Mouse (Mus musculus): ENCODE measurements around the gene Spaca7. TPM values are rescaled to one million over a fixed set of nuclear protein-coding genes. Genes with fewer than 3 reads are reported as not detected.
A peak's percentile ranks its signal among the peaks of the same experiment; 100 is the strongest.
"Not testable (repeated sequence)": the region's sequence is repeated elsewhere in the genome, so short reads cannot be mapped to it uniquely, and the experiment has no call there.

Spaca7 gene
- polyA plus RNA-seq, 1 experiment, result not detected

DNA sequence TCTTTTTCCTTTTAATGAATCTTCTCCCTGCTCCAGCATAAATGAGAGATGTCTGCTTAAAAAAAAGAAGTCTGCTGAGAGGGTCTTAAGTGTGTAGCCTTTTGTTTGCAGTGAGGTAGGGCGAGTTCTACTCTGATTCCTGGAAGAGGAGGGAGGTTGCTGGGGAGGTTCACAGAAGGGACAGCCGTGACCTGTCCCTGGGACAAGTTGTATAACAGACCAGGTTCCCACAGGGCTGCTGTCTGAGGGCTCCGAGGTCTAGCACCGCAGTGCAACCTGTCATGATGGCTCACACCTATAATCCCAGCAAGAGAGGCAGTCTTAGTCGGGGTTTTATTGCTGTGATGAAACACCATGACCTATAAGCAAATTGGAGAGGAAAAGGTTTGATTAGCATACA lies 24.1 kb upstream of the Spaca7 start:
- TF ChIP-seq POLR2A (IDR thresholded peaks at IDR 0.05; ENCODE audit: insufficient read depth, low read depth, low read length), result no peak
- TF ChIP-seq CTCF (IDR thresholded peaks at IDR 0.05; ENCODE audit: insufficient read depth, low read depth, low read length), result no peak
- no peak overlapping the region for H3K4me3 ChIP-seq (ENCODE audit: insufficient read depth, low read depth, low read length)
- H3K4me1 ChIP-seq (ENCODE audit: control insufficient read depth, insufficient read depth, low read length), result 0 out of 2 replicates have a peak, but pooled peaks cover 3% of the 10 kb centered on the region
- H3K27ac ChIP-seq (ENCODE audit: insufficient read depth, low read depth, low read length), result no peak overlapping the region
- WGBS, result 56% methylated on average over 5 of the region's 5 CpGs

DNA sequence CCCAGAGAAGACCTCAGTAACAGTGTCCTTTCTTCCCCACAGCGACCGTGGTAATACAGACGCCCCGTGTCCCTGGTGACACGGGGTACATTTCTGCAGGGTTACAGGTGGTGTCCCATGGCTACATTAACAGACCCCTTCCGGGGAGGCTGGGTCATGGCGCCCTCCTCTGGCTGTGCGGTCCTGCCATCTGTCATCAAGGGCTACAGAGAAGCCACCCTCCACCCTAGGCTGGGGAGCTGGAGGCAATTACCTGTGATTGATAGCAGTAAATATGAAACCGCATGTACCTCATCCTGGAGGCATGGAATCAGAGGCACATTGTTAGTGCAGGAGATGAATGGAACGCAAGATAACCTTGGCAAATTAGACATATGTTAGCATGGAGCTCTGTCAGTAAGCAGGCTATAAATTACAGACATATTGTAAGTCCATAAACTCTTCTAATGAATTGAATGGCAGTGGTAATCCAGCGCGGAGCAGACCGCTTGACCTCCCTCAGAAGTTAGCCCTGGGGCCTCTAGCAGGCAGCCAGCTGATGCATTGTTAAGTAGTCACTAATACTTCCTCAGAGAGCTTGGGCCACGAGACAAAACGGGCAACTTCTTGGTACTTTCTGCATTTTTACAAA lies 17.2 kb upstream of the Spaca7 start:
- no peaks in the 10 kb centered on the region for H3K4me1 ChIP-seq (ENCODE audit: control insufficient read depth, insufficient read depth, low read length)
- no peak overlapping the region for H3K27ac ChIP-seq (ENCODE audit: insufficient read depth, low read depth, low read length)
- 64% methylated on average over 15 of the region's 15 CpGs for WGBS
- TF ChIP-seq CTCF (IDR thresholded peaks at IDR 0.05; ENCODE audit: insufficient read depth, low read depth, low read length) (no peak), POLR2A (IDR thresholded peaks at IDR 0.05; ENCODE audit: insufficient read depth, low read depth, low read length) (no peak)
- H3K4me3 ChIP-seq (ENCODE audit: insufficient read depth, low read depth, low read length), result no peak overlapping the region

DNA sequence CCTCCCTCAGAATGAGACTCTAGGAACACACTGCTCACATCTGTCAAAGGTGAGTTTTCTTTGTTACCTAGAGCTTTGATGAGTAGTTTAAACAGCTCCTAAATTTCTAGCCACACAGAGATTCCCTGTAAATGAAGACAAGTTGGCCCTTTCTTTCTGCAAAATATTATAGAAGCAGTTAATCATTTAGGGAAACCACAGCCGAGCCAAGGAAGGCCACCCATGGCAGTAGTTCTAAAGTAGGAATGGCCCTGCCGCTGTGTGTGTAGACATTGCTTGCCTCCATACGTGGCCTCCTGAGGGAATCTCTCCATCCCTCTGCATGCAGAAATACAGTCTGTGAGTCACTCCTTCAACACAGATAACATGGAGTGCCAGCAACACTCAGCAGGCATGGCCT lies 14.0 kb upstream of the Spaca7 start:
- Histone ChIP-seq H3K4me1 (ENCODE audit: control insufficient read depth, insufficient read depth, low read length) (no peaks in the 10 kb centered on the region), H3K4me3 (ENCODE audit: insufficient read depth, low read depth, low read length) (no peak overlapping the region), H3K27ac (ENCODE audit: insufficient read depth, low read depth, low read length) (no peak overlapping the region)
- WGBS, result 85% methylated on average over 3 of the region's 3 CpGs
- TF ChIP-seq CTCF (IDR thresholded peaks at IDR 0.05; ENCODE audit: insufficient read depth, low read depth, low read length) (no peak), POLR2A (IDR thresholded peaks at IDR 0.05; ENCODE audit: insufficient read depth, low read depth, low read length) (no peak)

DNA sequence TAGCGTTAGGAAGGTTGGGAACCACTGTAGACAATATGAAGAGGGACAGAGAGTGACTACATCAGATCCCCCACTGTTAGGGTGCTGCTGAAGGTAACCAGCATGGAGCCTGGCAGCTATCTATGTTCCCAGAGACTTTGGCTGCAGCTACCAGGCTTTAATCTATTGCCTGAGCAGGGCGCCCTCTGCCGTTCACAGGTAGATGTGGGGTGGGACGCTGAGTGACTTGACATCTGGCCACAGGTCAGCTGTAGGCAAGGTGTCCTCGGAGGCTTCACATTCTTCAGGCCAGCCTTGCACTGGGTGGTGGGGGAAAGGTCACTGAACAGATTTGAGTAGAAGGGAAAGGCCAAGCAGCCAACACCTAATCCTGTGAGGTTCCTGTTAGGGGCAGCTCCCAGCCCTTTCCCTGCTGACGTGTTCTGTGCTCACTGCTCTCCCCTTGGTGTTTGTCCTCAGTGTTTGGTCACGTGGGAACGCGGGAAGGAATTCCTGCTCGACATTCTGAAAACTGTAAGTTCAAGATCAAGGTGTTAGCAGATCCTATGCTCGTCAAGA lies 11.3 kb upstream of the Spaca7 start:
- 28% methylated on average over 11 of the region's 11 CpGs for WGBS
- Histone ChIP-seq H3K27ac (ENCODE audit: insufficient read depth, low read depth, low read length) (no peak overlapping the region), H3K4me3 (ENCODE audit: insufficient read depth, low read depth, low read length) (no peak overlapping the region), H3K4me1 (ENCODE audit: control insufficient read depth, insufficient read depth, low read length) (peaks cover 7% of the 10 kb centered on the region; the same call in 1 of the 2 replicates)
- TF ChIP-seq POLR2A (IDR thresholded peaks at IDR 0.05; ENCODE audit: insufficient read depth, low read depth, low read length), result no peak
- TF ChIP-seq CTCF (IDR thresholded peaks at IDR 0.05; ENCODE audit: insufficient read depth, low read depth, low read length), result peak; percentile 87

DNA sequence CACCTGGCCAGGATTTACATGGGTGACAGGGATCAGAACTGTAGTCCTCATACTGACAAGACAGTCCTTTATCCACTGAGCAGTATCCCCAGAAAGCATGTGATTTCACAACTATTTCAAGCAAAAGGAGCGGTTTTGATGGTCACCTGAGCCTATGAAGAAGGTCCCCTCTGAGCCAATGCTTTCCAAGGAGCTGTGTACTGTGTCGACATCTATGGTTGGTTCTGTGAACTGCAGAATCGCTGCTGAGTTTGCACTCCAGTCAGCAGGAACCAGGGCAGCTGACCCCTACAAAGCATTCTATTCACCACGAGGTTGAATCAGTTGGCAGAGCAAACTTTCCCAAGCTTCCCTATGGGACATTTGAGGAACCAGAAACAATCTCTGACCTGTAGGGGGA lies 8.5 kb upstream of the Spaca7 start:
- TF ChIP-seq CTCF (IDR thresholded peaks at IDR 0.05; ENCODE audit: insufficient read depth, low read depth, low read length) (0 out of 2 replicates have a peak, but pooled peaks have one; percentile 22), POLR2A (IDR thresholded peaks at IDR 0.05; ENCODE audit: insufficient read depth, low read depth, low read length) (no peak)
- peaks cover 21% of the 10 kb centered on the region for H3K4me1 ChIP-seq (ENCODE audit: control insufficient read depth, insufficient read depth, low read length)
- H3K4me3 ChIP-seq (ENCODE audit: insufficient read depth, low read depth, low read length), result no peak overlapping the region
- 1% methylated on average over 4 of the region's 4 CpGs for WGBS
- no peak overlapping the region for H3K27ac ChIP-seq (ENCODE audit: insufficient read depth, low read depth, low read length)

DNA sequence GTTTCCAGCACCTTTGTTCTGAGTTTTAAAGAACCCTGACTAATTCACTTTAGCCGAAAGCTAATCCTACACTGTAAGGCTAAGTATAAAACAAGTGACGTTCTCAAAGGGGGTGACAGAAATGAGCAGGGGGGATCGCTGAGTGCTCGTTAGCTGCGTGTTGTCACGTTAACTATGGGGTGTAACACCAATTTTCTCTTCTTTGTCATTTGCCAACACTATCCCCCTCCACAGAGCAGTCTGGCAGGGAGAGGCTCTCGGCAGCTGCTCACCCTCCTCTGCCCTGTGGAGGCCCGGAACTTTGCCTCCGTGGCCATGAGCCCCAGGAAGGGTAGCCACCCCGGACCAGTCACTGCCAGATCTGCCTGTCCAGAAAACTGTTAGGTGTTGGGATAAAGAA lies 7.3 kb upstream of the Spaca7 start:
- Histone ChIP-seq H3K4me3 (ENCODE audit: insufficient read depth, low read depth, low read length) (no peak overlapping the region), H3K4me1 (ENCODE audit: control insufficient read depth, insufficient read depth, low read length) (peaks cover 21% of the 10 kb centered on the region), H3K27ac (ENCODE audit: insufficient read depth, low read depth, low read length) (no peak overlapping the region)
- no peak for TF ChIP-seq POLR2A (IDR thresholded peaks at IDR 0.05; ENCODE audit: insufficient read depth, low read depth, low read length)
- 42% methylated on average over 10 of the region's 10 CpGs for WGBS

DNA sequence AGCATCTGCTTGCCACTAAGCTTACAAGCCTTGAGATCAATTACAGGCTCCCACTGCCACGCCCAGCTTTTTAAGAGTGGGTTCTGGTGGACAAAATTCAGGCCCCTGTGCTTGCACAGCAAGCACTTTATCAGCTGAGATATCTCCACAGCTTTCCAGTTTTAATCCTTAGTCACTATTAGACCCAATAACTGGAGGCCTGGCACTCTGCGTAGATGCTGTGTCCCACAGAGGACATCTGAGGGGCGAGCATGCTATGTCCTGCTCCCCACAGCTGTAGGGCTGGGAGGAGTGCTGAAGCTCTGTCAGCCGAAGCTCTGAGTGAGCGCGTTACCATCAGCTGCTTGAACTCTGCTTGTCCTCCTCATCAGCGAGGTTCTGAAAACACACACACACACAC lies 6.3 kb upstream of the Spaca7 start:
- H3K4me3 ChIP-seq (ENCODE audit: insufficient read depth, low read depth, low read length), result no peak overlapping the region
- 55% methylated on average over 7 of the region's 7 CpGs for WGBS
- no peak overlapping the region for H3K27ac ChIP-seq (ENCODE audit: insufficient read depth, low read depth, low read length)
- peaks cover 21% of the 10 kb centered on the region for H3K4me1 ChIP-seq (ENCODE audit: control insufficient read depth, insufficient read depth, low read length)
- no peak for TF ChIP-seq POLR2A (IDR thresholded peaks at IDR 0.05; ENCODE audit: insufficient read depth, low read depth, low read length)
- TF ChIP-seq CTCF (IDR thresholded peaks at IDR 0.05; ENCODE audit: insufficient read depth, low read depth, low read length), result no peak

DNA sequence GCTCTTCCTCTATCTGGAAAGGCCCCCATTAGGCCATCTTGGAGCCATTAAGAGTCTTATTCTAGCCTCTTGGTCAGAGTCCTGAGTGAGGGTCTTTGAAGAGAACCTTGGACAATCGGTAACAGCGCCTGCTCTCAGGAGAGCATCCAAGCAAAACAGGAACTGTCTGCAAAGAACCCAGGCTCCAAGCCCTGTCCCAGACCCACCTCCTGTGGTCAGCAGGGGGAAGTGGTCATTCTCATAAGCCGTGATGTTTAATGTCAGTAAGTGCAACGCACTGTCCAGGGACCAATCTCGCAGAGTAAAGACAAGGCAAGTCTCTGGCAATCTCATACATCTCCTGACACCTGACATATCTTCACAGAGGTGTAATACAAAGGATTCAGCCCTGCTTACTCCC lies 3.2 kb downstream of the Spaca7 start:
- WGBS, result 80% methylated on average over 5 of the region's 5 CpGs
- no peak for TF ChIP-seq POLR2A (IDR thresholded peaks at IDR 0.05; ENCODE audit: insufficient read depth, low read depth, low read length)
- TF ChIP-seq CTCF (IDR thresholded peaks at IDR 0.05; ENCODE audit: insufficient read depth, low read depth, low read length), result no peak
- no peak overlapping the region for H3K4me3 ChIP-seq (ENCODE audit: insufficient read depth, low read depth, low read length)

DNA sequence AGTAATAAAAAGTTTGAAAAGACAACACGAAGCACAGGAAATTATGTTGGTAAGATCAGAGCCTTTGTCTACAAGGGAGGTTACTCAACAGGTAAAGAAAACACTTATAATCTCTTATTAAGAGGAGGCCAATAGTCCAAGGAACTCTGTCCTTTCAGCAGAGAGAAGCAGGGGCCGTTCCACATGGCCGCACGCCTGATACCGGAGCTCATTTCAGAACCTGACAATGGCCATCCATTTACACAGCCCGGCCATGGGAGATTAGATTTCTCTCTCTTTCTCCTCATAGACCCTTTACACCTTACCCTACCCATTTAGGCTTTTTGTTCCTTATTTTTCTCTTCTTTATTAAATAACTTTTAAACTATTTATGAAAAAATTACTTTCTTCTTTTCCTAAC lies 3.9 kb downstream of the Spaca7 start:
- no peak overlapping the region for H3K27ac ChIP-seq (ENCODE audit: insufficient read depth, low read depth, low read length)
- no peak overlapping the region for H3K4me3 ChIP-seq (ENCODE audit: insufficient read depth, low read depth, low read length)
- TF ChIP-seq CTCF (IDR thresholded peaks at IDR 0.05; ENCODE audit: insufficient read depth, low read depth, low read length) (no peak), POLR2A (IDR thresholded peaks at IDR 0.05; ENCODE audit: insufficient read depth, low read depth, low read length) (no peak)
- H3K4me1 ChIP-seq (ENCODE audit: control insufficient read depth, insufficient read depth, low read length), result no peaks in the 10 kb centered on the region
- 74% methylated on average over 6 of the region's 6 CpGs for WGBS

More for the DNA sequence above, 3.2 kb downstream of the Spaca7 start:
- Histone ChIP-seq H3K4me1 (ENCODE audit: control insufficient read depth, insufficient read depth, low read length) (no peaks in the 10 kb centered on the region), H3K27ac (ENCODE audit: insufficient read depth, low read depth, low read length) (no peak overlapping the region)

DNA sequence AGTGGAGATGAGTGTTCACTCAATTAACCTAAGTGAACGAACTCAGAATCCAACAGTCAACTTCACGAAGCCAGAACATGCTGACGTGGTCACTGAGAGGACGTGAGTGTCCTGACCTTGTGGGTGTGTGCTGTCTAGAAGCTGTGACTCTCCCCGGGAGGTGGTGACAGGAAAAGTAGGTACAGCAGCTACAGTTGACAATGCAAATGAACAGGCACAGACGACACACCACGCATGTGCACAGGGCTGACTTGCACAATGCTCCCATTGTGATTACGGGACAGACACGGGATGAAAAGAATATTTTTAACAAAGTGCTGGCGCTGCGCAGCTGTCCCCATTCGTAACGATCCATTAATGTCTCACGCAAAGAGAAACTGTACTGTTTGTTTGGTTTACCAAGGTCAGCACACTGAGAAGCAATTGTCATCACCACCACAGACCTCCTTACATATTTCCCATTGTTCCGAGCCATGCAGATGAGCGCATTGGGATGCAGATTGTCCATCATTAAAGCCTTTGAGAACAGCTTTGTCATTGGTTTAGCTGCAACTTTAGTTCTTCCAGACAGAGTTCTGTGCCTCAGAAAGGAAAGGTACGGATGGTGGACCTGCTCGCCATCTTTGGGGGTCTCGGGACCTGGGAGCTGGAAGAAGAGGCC lies 6.6 kb downstream of the Spaca7 start:
- H3K4me3 ChIP-seq (ENCODE audit: insufficient read depth, low read depth, low read length); H3K4me1 ChIP-seq (ENCODE audit: control insufficient read depth, insufficient read depth, low read length); H3K27ac ChIP-seq (ENCODE audit: insufficient read depth, low read depth, low read length): not testable (repeated sequence)
- 50% methylated on average over 19 of the region's 19 CpGs for WGBS

All from olfactory bulb, adult 2 months (tissue).